In the genomic region with DNA sequence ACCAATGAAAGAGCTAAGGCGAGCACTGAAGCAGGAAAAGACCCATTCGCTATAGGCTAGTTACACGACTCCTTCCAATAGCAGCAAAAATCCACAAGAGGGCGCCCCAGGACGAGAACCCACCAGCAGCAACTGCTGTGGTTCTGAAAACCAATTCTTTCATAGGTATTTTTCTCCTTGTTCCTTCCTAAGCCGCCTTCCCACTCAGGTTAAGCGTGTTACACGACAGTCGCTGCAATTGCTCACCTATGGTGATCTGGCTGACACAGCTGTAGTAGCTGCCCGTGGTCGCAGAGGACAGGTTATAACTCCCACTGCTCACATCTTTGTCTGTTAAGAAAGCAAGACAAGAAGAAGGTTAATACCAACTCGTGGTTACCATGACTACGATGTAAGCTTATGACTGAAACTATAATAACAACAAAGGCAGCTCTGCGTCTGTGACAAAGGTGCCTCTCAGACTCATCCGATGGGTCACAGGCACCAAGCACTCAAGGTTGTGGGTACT, we compare ENCODE assay signal across 9 mouse cellular contexts. TPM values are rescaled to one million over a fixed set of nuclear protein-coding genes. Genes with fewer than 3 reads are reported as not detected.
DNase-seq lines count a peak whose midpoint lies in the region; ATAC-seq and TF ChIP-seq lines count a peak whose summit lies in the region.
"Had no signal": no experiment of that assay in that cellular context is flagged by ENCODE, and none has a peak within 500 bp of the region (broad histone marks: within the 10 kb centered on the region; RNA-seq: fewer than 3 reads in every experiment).

No protein-coding gene starts in this region.

- WGBS in intestine, postnatal 0 days, result 26% methylated on average over 15 of the region's 15 CpGs
- 9% methylated on average over 15 of the region's 15 CpGs for WGBS in midbrain, embryonic 14.5 days

- intact Hi-C loops in left cerebral cortex, postnatal 14 days (cut with DNase I), result loop anchor here (2.0 to 5.0 kb wide), 2 partner anchors 135 to 304 kb away; no protein-coding TSS in a partner anchor

- TF ChIP-seq CTCF in intestine, postnatal 0 days (IDR thresholded peaks at IDR 0.05; ENCODE audit: low read depth), result peak; percentile 89

- no peaks in the 10 kb centered on the region for H3K4me1 ChIP-seq in intestine, postnatal 0 days (replicated peaks; ENCODE audit: control insufficient read depth, insufficient read depth, low read length)
- 0 out of 2 replicates have a peak, but pooled peaks cover 5% of the 10 kb centered on the region for H3K4me1 ChIP-seq in midbrain, embryonic 14.5 days (ENCODE audit: control insufficient read depth, insufficient read depth, low read length)

- no peak overlapping the region for H3K9ac ChIP-seq in intestine, postnatal 0 days (ENCODE audit: low read depth, low read length)
- no peak overlapping the region for H3K9ac ChIP-seq in midbrain, embryonic 14.5 days (replicated peaks; ENCODE audit: low read length)

- H3K27me3 ChIP-seq in intestine, postnatal 0 days (replicated peaks; ENCODE audit: control insufficient read depth, insufficient read depth, low read length), result no peaks in the 10 kb centered on the region
- no peaks in the 10 kb centered on the region for H3K27me3 ChIP-seq in midbrain, embryonic 14.5 days (ENCODE audit: control insufficient read depth, insufficient read depth, low read length)

- no peak overlapping the region for H3K4me3 ChIP-seq in intestine, postnatal 0 days (ENCODE audit: low read depth, low read length)
- peak overlapping the region; percentile 16; the same call in 1 of the 2 replicates for H3K4me3 ChIP-seq in midbrain, embryonic 14.5 days (replicated peaks; ENCODE audit: low read depth, low read length)

- H3K4me2 ChIP-seq in intestine, postnatal 0 days (replicated peaks; ENCODE audit: low read depth), result no peak overlapping the region
- peak overlapping the region; percentile 44 for H3K4me2 ChIP-seq in midbrain, embryonic 14.5 days (ENCODE audit: low read length)

- peak; percentile 67 for DNase-seq in CD4-positive, CD25-positive, alpha-beta regulatory T cell, adult 2 months (ENCODE audit: low read depth, low spot score)
- peak; percentile 90 to 92 for DNase-seq in cerebellum, postnatal 10 days
- peak; percentile 36 to 74 for DNase-seq in frontal cortex, postnatal 10 days (ENCODE audit: low spot score in 2 of 2)
- DNase-seq in left cerebral cortex, postnatal 14 days (ENCODE audit: low spot score in 2 of 2), result peak; percentile 80 to 82
- DNase-seq in midbrain, embryonic 14.5 days, result peak; percentile 90
- peak; percentile 11 for DNase-seq in spleen, adult 12 weeks (ENCODE audit: low spot score)

- no peaks in the 10 kb centered on the region for H3K9me3 ChIP-seq in intestine, postnatal 0 days (ENCODE audit: control insufficient read depth)
- H3K9me3 ChIP-seq in midbrain, embryonic 14.5 days (ENCODE audit: control insufficient read depth, low read length), result no peaks in the 10 kb centered on the region

- no peak for ATAC-seq in CD4-positive, CD25-positive, alpha-beta regulatory T cell, adult 4 months
- ATAC-seq in intestine, postnatal 0 days, result no peak
- ATAC-seq in midbrain, embryonic 14.5 days (ENCODE audit: low FRiP score, low TSS enrichment), result peak; percentile 77

- H3K36me3 ChIP-seq in intestine, postnatal 0 days (ENCODE audit: control insufficient read depth, insufficient read depth), result no peaks in the 10 kb centered on the region
- H3K36me3 ChIP-seq in midbrain, embryonic 14.5 days (ENCODE audit: control insufficient read depth, insufficient read depth, low read length), result no peaks in the 10 kb centered on the region

- no peak overlapping the region for H3K27ac ChIP-seq in intestine, postnatal 0 days (ENCODE audit: low read depth, low read length)
- peak overlapping the region; percentile 41; the same call in 1 of the 2 replicates for H3K27ac ChIP-seq in midbrain, embryonic 14.5 days (replicated peaks; ENCODE audit: low read depth, low read length)

RNA-seq across cellular contexts. Expression of gene Ano4, which starts 17.5 kb away (rescaled TPM):
- not detected for polyA plus RNA-seq in CD4-positive, CD25-positive, alpha-beta regulatory T cell, adult 4 months (2017; shearing (Covaris generic))
- polyA plus RNA-seq in intestine, postnatal 0 days (2015; fragmentation: Nextera tagmentation; extraction: Ambion mirVana), result 0.13 TPM in 1 of 2 replicates, not detected in the other
- 10 to 100 TPM; 18.7 to 23.1 TPM for total RNA-seq in left cerebral cortex, postnatal 14 days (2021)
- polyA plus RNA-seq in midbrain, embryonic 14.5 days (2014; fragmentation: Nextera tagmentation; extraction: Ambion mirVana), result 7.8 and 8.9 TPM in 2 replicates
- total RNA-seq: neutrophil, adult 5-6 weeks had no signal

Comparison
In these comparisons a context has a peak if more than half of its experiments do, and no peak if none do; other contexts are left out.
1. DNase-seq: peak in every context shown above with its lines; median percentile 91 in cerebellum, postnatal 10 days; 90 in midbrain, embryonic 14.5 days; 81 in left cerebral cortex, postnatal 14 days; 67 in CD4-positive, CD25-positive, alpha-beta regulatory T cell, adult 2 months; 55 in frontal cortex, postnatal 10 days; 11 in spleen, adult 12 weeks.